Mouse (Mus musculus) myocyte (in vitro differentiated cells): Measurements from ENCODE around the gene Sez6l.

Source experiments
- CEBPB ChIP-seq: IDR thresholded peaks from 2 replicates; pipeline ENCODE4 v1.6.1; 2011; ENCODE audit warnings: mild to moderate bottlenecking, moderate library complexity; ENCODE audit not compliant: poor library complexity, insufficient read depth, severe bottlenecking
- MYOG ChIP-seq, 3 experiments: IDR thresholded peaks; one replicate each; pipeline ENCODE4 v1.6.1; 2011; ENCODE audit warnings: control low read depth in 2 of 3, low read depth in 2 of 3, mild to moderate bottlenecking in 2 of 3; ENCODE audit not compliant: insufficient read length in 2 of 3, control insufficient read depth in 1 of 3, insufficient read depth in 1 of 3
- POLR2A ChIP-seq: IDR thresholded peaks from one replicate; pipeline ENCODE4 v1.6.1; 2011; ENCODE audit warnings: low read depth, mild to moderate bottlenecking, control low read depth, moderate library complexity; ENCODE audit not compliant: insufficient read length
- TCF12 ChIP-seq: IDR thresholded peaks from one replicate; pipeline ENCODE4 v1.6.1; 2011; ENCODE audit warnings: mild to moderate bottlenecking, control low read depth; ENCODE audit not compliant: poor library complexity, insufficient read depth, severe bottlenecking

DNA sequence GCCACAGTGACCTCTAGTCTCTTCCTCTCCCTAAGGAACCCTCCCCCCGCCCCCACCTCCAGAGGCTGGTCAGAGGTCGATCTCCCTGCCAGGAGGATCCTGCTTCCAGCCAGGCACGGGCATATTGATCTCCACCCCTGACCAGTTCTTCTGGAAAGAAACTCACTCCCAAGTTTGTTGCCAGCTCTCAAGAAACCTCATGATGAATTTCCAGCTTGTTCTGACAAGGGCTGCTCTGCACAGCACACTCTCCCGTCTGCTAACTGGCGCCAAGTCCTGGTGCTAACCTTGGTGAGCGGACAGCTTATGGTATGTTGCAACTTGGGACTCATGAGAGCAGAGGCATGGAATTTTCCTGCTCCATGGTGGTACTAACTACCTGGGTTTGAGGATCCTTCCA is 198.3 kb downstream of the Sez6l start:
- TF ChIP-seq POLR2A (no peak), CEBPB (no peak), TCF12 (no peak), MYOG (IDR thresholded peaks at IDR 0.05; ENCODE audit: control insufficient read depth in 1 of 3, insufficient read depth in 1 of 3, insufficient read length in 2 of 3, low read depth in 2 of 3) (no peak)
